Mouse (Mus musculus) megakaryocyte-erythroid progenitor cell, adult 5-6 weeks (primary cell): ENCODE measurements around the gene Ppme1. TPM values are rescaled to one million over a fixed set of nuclear protein-coding genes. Genes with fewer than 3 reads are reported as not detected.
A peak's percentile ranks its signal among the peaks of the same experiment; 100 is the strongest.

Experiments used
- ATAC-seq: replicated peaks from 2 replicates; pipeline ENCODE4 v1.8.0; 2016; ENCODE audit warnings: mild to moderate bottlenecking, inconsistent platforms; ENCODE audit not compliant: severe bottlenecking, poor library complexity, low FRiP score, low TSS enrichment
- total RNA-seq, 2 experiments: library from RNA; stranded (forward) in 1 of 2; stranded (reverse) in 1 of 2; fragments of 200-1000, 215-1000 nt in 1 of 2; fragments of >200 nt in 1 of 2; fragmentation: Nextera tagmentation in 1 of 2; gene quantifications; 2 replicates each; pipeline ENCODE4 v1.2.3; 2014 to 2017

The Ppme1 gene
- total RNA-seq (2014; fragmentation: Nextera tagmentation): 24.8 and 31.4 TPM in 2 replicates
- total RNA-seq (2017): 25.7 and 35.3 TPM in 2 replicates

DNA sequence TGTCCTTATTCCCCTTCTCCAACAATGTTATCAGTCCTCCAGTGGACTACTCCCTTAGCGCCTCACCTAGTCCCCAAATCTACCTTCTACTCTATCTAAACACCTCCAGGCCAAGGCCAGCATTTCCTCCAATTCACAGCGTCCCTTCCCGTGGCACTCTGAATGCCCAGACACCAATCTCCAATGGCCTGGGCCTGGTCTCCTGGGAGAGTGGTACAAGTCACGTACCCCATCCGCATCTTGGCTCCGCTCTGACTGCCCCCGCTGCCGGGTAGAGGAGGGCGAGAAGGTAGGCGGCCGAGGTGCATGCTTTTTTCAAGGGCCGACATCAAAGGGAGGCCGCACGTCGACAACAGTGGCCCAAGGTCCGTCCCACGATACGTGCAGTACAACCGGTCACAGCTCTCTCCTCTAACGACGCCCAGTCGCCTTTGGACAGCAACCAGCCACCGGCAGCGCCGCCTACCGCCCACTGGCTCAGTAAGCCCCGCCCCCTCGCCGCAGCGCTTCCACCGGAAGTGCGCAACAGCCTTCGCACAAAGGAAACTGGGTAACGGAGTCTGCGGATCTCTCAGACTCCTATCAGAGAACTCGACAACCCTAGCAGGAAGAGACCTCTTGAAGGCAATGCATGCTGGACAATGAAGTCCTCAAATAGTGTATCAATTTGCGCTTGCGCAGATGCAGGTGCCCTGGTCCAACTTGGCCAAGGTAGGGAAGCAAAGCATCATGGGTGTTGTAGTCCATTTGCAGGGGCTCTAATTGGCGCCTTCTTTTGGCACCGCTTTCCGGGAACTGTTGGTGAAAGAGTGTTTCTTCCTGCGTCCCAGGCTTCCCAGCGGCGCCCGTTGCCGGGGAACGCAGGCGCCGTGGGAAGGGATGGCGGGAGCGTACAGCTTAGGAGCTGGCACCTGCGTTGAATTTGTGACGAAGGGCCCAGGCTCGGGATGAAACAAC, at the start of gene Ppme1, which contains the start of gene C2cd3:
Ppme1 (minus strand) TSS at position 813 of the 957 bp plus-strand sequence.
C2cd3 (plus strand) TSS at position 739 of the 957 bp plus-strand sequence.
- ATAC-seq: peak; percentile 99

- ATAC-seq: no peak
Observed at GRCm38 (mm10) chr7:100408684-100409083, 36.6 kb upstream of the Ppme1 start.

GRCm38 (mm10) chr7:100407677-100408076, 35.6 kb upstream of the Ppme1 start:
- no peak for ATAC-seq

- no peak for ATAC-seq
Observed at GRCm38 (mm10) chr7:100402715-100403114, 30.6 kb upstream of the Ppme1 start.

GRCm38 (mm10) chr7:100400899-100401539, 28.9 kb upstream of the Ppme1 start:
- ATAC-seq: no peak

GRCm38 (mm10) chr7:100399231-100399913, 27.3 kb upstream of the Ppme1 start:
- ATAC-seq: no peak

DNA sequence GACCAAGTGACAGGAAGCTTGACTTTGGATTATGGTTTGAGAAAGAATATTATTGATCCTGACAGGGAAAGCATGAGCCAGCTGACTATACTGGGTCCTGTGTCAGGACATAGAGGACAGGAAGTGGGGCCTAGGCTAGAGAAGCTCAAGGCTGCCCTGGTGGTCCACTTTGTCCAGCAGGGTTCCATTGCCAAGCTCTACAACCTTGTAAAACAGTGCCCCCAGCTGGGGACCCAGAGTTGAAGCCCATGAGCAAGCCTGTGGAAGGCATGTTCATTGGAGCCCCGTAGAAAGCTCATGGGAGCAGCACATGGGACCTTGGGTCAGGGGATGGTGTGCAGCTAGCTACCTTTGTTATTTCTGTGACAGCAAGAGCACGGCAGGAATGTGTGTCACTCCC, 20.2 kb upstream of the Ppme1 start:
- peak; percentile 47; the same call in 1 of the 2 replicates for ATAC-seq

GRCm38 (mm10) chr7:100390166-100390565, 18.1 kb upstream of the Ppme1 start:
- no peak for ATAC-seq

DNA sequence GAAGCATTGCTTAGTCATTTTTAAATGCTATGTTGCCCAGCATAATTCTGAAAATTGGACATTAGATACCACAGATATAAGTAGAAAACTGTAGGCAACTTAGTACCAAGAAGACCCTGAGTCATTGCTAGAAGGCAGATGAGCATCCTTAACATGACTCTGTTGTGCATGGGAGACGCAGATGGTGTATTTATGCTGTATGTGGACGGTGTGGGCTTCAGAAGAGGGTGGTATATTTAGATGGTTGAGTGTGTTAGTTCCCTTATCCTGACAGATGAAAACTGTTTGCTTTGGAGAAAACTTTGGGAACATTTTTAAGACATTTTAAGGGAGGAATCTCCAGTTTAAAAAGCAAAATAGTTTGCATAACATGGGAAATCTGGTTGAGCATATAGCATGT, 16.1 kb upstream of the Ppme1 start:
- ATAC-seq: no peak

GRCm38 (mm10) chr7:100383207-100383606, 11.1 kb upstream of the Ppme1 start:
- no peak for ATAC-seq

DNA sequence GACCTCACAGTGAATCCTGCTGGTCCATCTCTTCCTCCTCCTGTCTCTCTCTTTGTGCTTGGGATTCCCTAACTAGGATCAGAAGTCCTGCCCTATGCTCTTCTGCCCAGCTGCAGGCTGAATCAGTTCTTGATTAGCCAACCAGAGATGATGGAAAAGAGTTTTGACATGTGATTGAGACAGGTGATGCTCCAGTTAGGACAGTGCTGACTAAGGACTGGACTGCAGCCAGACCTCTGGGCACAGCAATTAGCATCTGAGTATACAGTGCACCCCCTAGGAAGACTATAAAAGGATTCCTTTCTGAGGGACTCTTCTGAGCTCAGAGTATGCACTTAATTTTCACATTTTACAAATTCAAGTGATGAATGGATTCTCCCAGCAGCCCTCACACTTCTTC, 9.1 kb upstream of the Ppme1 start:
- no peak for ATAC-seq

- no peak for ATAC-seq
Observed at GRCm38 (mm10) chr7:100378257-100378656, 6.2 kb upstream of the Ppme1 start.

- no peak for ATAC-seq
Observed at GRCm38 (mm10) chr7:100372452-100372980, 409 bp upstream of the Ppme1 start.

GRCm38 (mm10) chr7:100364888-100365287, 7.2 kb downstream of the Ppme1 start:
- peak; percentile 63; the same call in 1 of the 2 replicates for ATAC-seq

GRCm38 (mm10) chr7:100363162-100363561, 8.9 kb downstream of the Ppme1 start:
- no peak for ATAC-seq

- no peak for ATAC-seq
Observed at GRCm38 (mm10) chr7:100357856-100358255, 14.3 kb downstream of the Ppme1 start.

DNA sequence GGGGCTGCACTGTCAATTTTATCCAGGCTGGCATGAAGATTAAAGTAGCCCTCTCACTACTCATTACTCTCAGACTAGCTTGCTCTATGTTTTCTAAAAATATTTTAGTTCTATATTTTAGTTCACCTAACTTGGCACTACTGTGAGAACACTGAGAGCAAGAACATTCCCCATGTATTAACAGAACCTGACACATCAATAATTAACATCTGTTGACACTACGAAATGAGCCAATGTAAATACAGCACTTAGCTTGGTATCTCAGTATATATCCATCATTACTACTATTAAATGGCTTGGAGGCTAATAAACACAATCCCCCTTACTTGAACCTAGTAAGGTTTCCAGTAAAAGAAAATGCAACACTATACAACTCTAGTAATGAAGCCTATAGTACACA, 15.3 kb downstream of the Ppme1 start:
- ATAC-seq: no peak

- ATAC-seq: no peak
Observed at GRCm38 (mm10) chr7:100356324-100356723, 15.8 kb downstream of the Ppme1 start.

DNA sequence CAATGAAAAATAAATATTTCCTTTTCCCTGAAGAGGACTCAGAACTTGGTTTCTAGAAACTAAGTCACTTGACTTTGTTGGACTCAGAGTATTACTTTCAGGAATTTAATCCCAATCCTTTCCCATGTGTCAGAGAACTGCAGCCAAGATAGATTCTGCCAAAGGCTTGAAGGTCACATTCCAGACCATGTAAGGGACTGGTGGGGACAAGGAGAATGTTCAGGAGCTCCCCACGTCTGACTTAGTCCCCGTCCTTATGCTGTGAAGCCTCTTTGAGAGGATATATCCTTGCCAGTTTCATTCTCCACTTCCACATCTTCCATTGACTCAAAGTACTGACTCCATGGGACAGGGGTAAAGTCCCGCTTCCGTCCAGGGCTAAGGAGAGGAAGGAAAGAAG, 17.1 kb downstream of the Ppme1 start:
- no peak for ATAC-seq

GRCm38 (mm10) chr7:100335921-100336320, 36.2 kb downstream of the Ppme1 start:
- ATAC-seq: no peak
